17 mouse cellular contexts compared by ENCODE assay signal in genomic region chr13:64178000-64178399, GRCm38 (mm10).
"Had no signal": no experiment of that assay in that cellular context is flagged by ENCODE, and none has a peak within 500 bp of the region (broad histone marks: within the 10 kb centered on the region; RNA-seq: fewer than 3 reads in every experiment).

No protein-coding gene starts in this region.

- H3K9ac ChIP-seq: hindbrain, embryonic 14.5 days; limb, embryonic 12.5 days; limb, embryonic 15.5 days; neural tube, embryonic 12.5 days; neural tube, embryonic 15.5 days had no signal

- H3K27ac ChIP-seq: hindbrain, embryonic 14.5 days; hindbrain, postnatal 0 days; limb, embryonic 12.5 days; limb, embryonic 15.5 days; neural tube, embryonic 12.5 days; neural tube, embryonic 15.5 days had no signal

- DNase-seq: kidney, adult 18-20 months; kidney, adult 9 months; kidney, postnatal 14 days; kidney, postnatal 4 days; left cerebral cortex, postnatal 4 days; lung, postnatal 4 days; midbrain, embryonic 14.5 days; thymus, adult 18-20 months; thymus, postnatal 36 days had no signal

- H3K4me2 ChIP-seq: hindbrain, embryonic 14.5 days; limb, embryonic 12.5 days; limb, embryonic 15.5 days; neural tube, embryonic 12.5 days; neural tube, embryonic 15.5 days had no signal

- H3K4me1 ChIP-seq: limb, embryonic 12.5 days; limb, embryonic 15.5 days; neural tube, embryonic 12.5 days; neural tube, embryonic 15.5 days had no signal

- ATAC-seq: hindbrain, postnatal 0 days; inflammation-experienced regulatory T-cells, adult 6 months; intestine, embryonic 16.5 days had no signal

- H3K9me3 ChIP-seq: limb, embryonic 15.5 days; neural tube, embryonic 12.5 days; neural tube, embryonic 15.5 days had no signal

- H3K4me3 ChIP-seq: limb, embryonic 12.5 days; limb, embryonic 15.5 days; neural tube, embryonic 12.5 days; neural tube, embryonic 15.5 days had no signal

- H3K27me3 ChIP-seq: limb, embryonic 12.5 days; limb, embryonic 15.5 days; neural tube, embryonic 12.5 days; neural tube, embryonic 15.5 days had no signal
